Mouse (Mus musculus) midbrain, embryonic 11.5 days (tissue): ENCODE data around the gene Kat7. TPM values are rescaled to one million over a fixed set of nuclear protein-coding genes. Genes with fewer than 3 reads are reported as not detected.

Experiments
- ATAC-seq: fragments of 200-750 bp; cut with Nextera tagmentation; 2 replicates; pipeline ENCODE4 v1.8.0; 2017; ENCODE audit warnings: moderate TSS enrichment, moderate library complexity; ENCODE audit not compliant: low FRiP score
- DNase-seq: peaks from one replicate; pipeline ENCODE4 v3.0.0; 2015; ENCODE audit warnings: low spot score; ENCODE audit errors: missing footprints
- H3K27ac ChIP-seq: fragments of 300-500 bp; sonication (generic); 2 replicates; pipeline ENCODE4 v1.5.1; 2014; ENCODE audit warnings: low read depth, low read length
- H3K27me3 ChIP-seq: fragments of 300-500 bp; sonication (generic); 2 replicates; pipeline ENCODE4 v1.6.1; 2014; ENCODE audit warnings: mild to moderate bottlenecking, low read length, moderate library complexity, mixed read lengths; ENCODE audit not compliant: control insufficient read depth, insufficient read depth
- H3K36me3 ChIP-seq: fragments of 300-500 bp; sonication (generic); 2 replicates; pipeline ENCODE4 v1.6.1; 2014; ENCODE audit warnings: mild to moderate bottlenecking, low read length, moderate library complexity, mixed read lengths; ENCODE audit not compliant: control insufficient read depth, insufficient read depth
- H3K4me1 ChIP-seq: fragments of 300-500 bp; sonication (generic); 2 replicates; pipeline ENCODE4 v1.6.1; 2014; ENCODE audit warnings: low read length; ENCODE audit not compliant: control insufficient read depth, insufficient read depth
- H3K4me2 ChIP-seq: fragments of 300-500 bp; sonication (generic); 2 replicates; pipeline ENCODE4 v1.6.1; 2014; ENCODE audit warnings: mild to moderate bottlenecking, moderate library complexity
- H3K4me3 ChIP-seq: fragments of 300-500 bp; sonication (generic); 2 replicates; pipeline ENCODE4 v1.5.1; 2014; ENCODE audit warnings: low read depth, low read length
- H3K9ac ChIP-seq: fragments of 300-500 bp; sonication (generic); 2 replicates; pipeline ENCODE4 v1.6.1; 2014; ENCODE audit warnings: low read length
- H3K9me3 ChIP-seq: fragments of 300-500 bp; sonication (generic); 2 replicates; pipeline ENCODE4 v1.6.1; 2016; ENCODE audit warnings: low read length; ENCODE audit not compliant: control insufficient read depth
- WGBS: fragments of 180-500 bp; shearing (Covaris S2); extraction: QIAGEN DNeasy Blood & Tissue Kit; methylation state at CpG from one replicate; pipeline ENCODE4 v1.1.7; 2014; 5-methylcytosine and 5-hydroxymethylcytosine counted together
- polyA plus RNA-seq: library from polyadenylated mRNA; unstranded; fragments of >200 nt; fragmentation: Nextera tagmentation; extraction: Ambion mirVana; gene quantifications from 2 replicates; pipeline ENCODE4 v1.2.1, GENCODE M21; 2014

Kat7 gene
- polyA plus RNA-seq, 1 experiment from 2014 or later = 75.8 TPM

GRCm38 (mm10) chr11:95242653-95243052 lies 67.4 kb downstream of the Kat7 start:
- Histone ChIP-seq H3K36me3 (no peaks in the 10 kb centered on the region), H3K4me2 (no peak overlapping the region), H3K27me3 (no peaks in the 10 kb centered on the region), H3K27ac (no peak overlapping the region), H3K9ac (no peak overlapping the region), H3K4me3 (no peak overlapping the region), H3K9me3 (no peaks in the 10 kb centered on the region), H3K4me1 (no peaks in the 10 kb centered on the region)
- ATAC-seq (no peak), DNase-seq (peak; percentile 73)
- 70% methylated on average over 6 of the region's 6 CpGs for WGBS

- Histone ChIP-seq H3K4me3 (no peak overlapping the region), H3K36me3 (no peaks in the 10 kb centered on the region), H3K9me3 (no peaks in the 10 kb centered on the region), H3K27ac (no peak overlapping the region), H3K9ac (no peak overlapping the region), H3K27me3 (no peaks in the 10 kb centered on the region; the same call in 1 of the 2 replicates), H3K4me2 (no peak overlapping the region), H3K4me1 (no peaks in the 10 kb centered on the region)
- WGBS = 73% methylated on average over 6 of the region's 6 CpGs
- DNase-seq (peak; percentile 81), ATAC-seq (no peak)
Measured at GRCm38 (mm10) chr11:95238477-95238876, 71.6 kb downstream of the Kat7 start.

GRCm38 (mm10) chr11:95232329-95232696 lies 77.7 kb downstream of the Kat7 start:
- peaks cover 7% of the 10 kb centered on the region; the same call in 1 of the 2 replicates for H3K27me3 ChIP-seq
- H3K36me3 ChIP-seq = no peaks in the 10 kb centered on the region
- no peak overlapping the region for H3K4me2 ChIP-seq
- no peak overlapping the region for H3K4me3 ChIP-seq
- H3K9me3 ChIP-seq = no peaks in the 10 kb centered on the region
- 36% methylated on average over 6 of the region's 6 CpGs for WGBS
- H3K4me1 ChIP-seq = peaks cover 4% of the 10 kb centered on the region; the same call in 1 of the 2 replicates
- DNase-seq = peak; percentile 31
- H3K9ac ChIP-seq = no peak overlapping the region
- H3K27ac ChIP-seq = no peak overlapping the region
- ATAC-seq = peak; percentile 57

GRCm38 (mm10) chr11:95231688-95232328 lies 78.2 kb downstream of the Kat7 start:
- Histone ChIP-seq H3K4me2 (peak overlapping the region; percentile 17; the same call in 1 of the 2 replicates), H3K27ac (no peak overlapping the region), H3K4me3 (no peak overlapping the region), H3K27me3 (peaks cover 7% of the 10 kb centered on the region; the same call in 1 of the 2 replicates), H3K9ac (no peak overlapping the region), H3K4me1 (peaks cover 4% of the 10 kb centered on the region; the same call in 1 of the 2 replicates), H3K9me3 (no peaks in the 10 kb centered on the region), H3K36me3 (no peaks in the 10 kb centered on the region)
- WGBS = 6% methylated on average over 24 of the region's 24 CpGs
- DNase-seq (peak; percentile 98), ATAC-seq (peak; percentile 71)

- peaks cover 11% of the 10 kb centered on the region for H3K4me1 ChIP-seq
- ATAC-seq (no peak), DNase-seq (peak; percentile 72)
- H3K36me3 ChIP-seq = no peaks in the 10 kb centered on the region
- H3K27ac ChIP-seq = no peak overlapping the region
- peaks cover 33% of the 10 kb centered on the region for H3K27me3 ChIP-seq
- no peak overlapping the region for H3K9ac ChIP-seq
- WGBS = 65% methylated on average over 5 of the region's 5 CpGs
- H3K9me3 ChIP-seq = no peaks in the 10 kb centered on the region
- H3K4me2 ChIP-seq = no peak overlapping the region
- H3K4me3 ChIP-seq = no peak overlapping the region
Measured at GRCm38 (mm10) chr11:95227467-95227866, 82.6 kb downstream of the Kat7 start.

GRCm38 (mm10) chr11:95225448-95225847 lies 84.6 kb downstream of the Kat7 start:
- peaks cover 31% of the 10 kb centered on the region for H3K27me3 ChIP-seq
- H3K4me2 ChIP-seq = no peak overlapping the region
- H3K36me3 ChIP-seq = no peaks in the 10 kb centered on the region
- H3K27ac ChIP-seq = no peak overlapping the region
- no peak overlapping the region for H3K4me3 ChIP-seq
- no peaks in the 10 kb centered on the region for H3K9me3 ChIP-seq
- no peak for DNase-seq
- H3K4me1 ChIP-seq = peaks cover 7% of the 10 kb centered on the region
- 30% methylated on average over 7 of the region's 7 CpGs for WGBS
- ATAC-seq = no peak
- H3K9ac ChIP-seq = no peak overlapping the region

Other genes starting within 250 kb of the Kat7 start
- 2.9 and 3.0 TPM in 2 replicates for gene Itga3, start 233.4 kb downstream of the Kat7 start, polyA plus RNA-seq
- 0.59 and 0.65 TPM in 2 replicates for gene Dlx3, start 190.1 kb downstream of the Kat7 start, polyA plus RNA-seq
- gene Dlx4, start 164.0 kb downstream of the Kat7 start, polyA plus RNA-seq = not detected in 2 replicates
- not detected in 2 replicates for gene Tac4, start 48.7 kb downstream of the Kat7 start, polyA plus RNA-seq
- gene Fam117a, start 26.8 kb upstream of the Kat7 start, polyA plus RNA-seq = 7.5 and 7.6 TPM in 2 replicates
- 130 and 133 TPM in 2 replicates for gene Slc35b1, start 74.4 kb upstream of the Kat7 start, polyA plus RNA-seq
- gene Spop, start 103.8 kb upstream of the Kat7 start, polyA plus RNA-seq = 132 and 162 TPM in 2 replicates
- gene Nxph3, start 204.3 kb upstream of the Kat7 start, polyA plus RNA-seq = 0.20 and 0.37 TPM in 2 replicates